Mouse (Mus musculus): ENCODE measurements around the gene Pianp. TPM values are rescaled to one million over a fixed set of nuclear protein-coding genes. Genes with fewer than 3 reads are reported as not detected.

Gene Pianp
- total and polyA plus RNA-seq, 2 experiments from 2014 or later, result 32.9 to 65.4 TPM

DNA sequence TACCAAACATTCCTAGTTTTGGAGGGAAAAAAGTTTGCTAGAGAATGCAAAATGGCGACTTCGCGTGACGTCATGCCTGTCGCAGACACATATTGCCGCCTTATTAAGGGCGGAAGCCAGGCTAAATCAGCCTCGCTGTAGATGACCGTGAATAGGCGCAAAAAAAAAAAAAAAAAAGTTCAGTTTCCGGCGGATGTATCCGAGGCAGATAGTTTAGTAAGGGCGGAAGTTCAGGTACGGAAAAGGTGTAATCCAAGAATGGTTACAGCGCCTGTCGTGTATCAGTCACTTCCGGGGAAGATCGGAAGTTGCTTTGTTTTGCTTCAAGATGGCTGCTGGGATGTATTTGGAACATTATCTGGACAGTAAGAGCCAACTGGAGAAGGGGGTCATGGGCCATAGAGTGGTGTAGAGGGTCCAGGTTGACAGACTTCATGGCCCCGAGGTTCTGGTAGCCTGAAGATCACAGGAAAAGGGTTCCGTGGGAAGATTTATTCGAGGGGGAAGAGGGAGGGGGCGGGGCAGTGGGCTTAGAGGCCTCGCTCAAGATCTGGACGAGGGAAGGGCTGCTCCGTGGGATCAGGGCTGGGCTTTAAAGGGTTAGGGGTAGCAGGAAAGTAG is 43.1 kb downstream of the Pianp start, which contains the start of gene Ing4:
Ing4 (plus strand) TSS at position 228 of the 621 bp plus-strand sequence.
- ATAC-seq (peak; percentile 98), DNase-seq (ENCODE audit: low spot score) (peak; percentile 99)
- WGBS, result under 1% methylated on average over 26 of the region's 26 CpGs

DNA sequence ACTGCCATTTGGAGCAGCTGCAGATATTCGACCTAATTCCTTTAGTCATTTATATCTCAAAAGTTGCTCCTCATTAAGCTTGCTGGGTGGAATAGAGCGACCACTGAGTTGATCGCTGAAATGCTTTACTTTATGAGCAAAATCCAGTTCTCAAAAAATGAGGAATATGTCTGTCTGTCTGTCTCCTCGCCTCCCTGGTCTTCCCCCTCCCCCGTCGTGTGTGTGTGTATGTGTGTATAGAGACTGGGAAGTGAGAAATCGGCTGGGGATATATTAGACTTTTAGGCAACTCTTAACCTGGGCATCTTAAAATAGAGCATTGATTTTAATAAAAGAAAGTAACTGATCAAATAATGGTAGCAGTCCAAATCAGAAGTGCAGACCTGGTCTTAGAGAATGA is 43.7 kb downstream of the Pianp start:
- Histone ChIP-seq H3K4me1 (ENCODE audit: insufficient read depth, low read length) (0 out of 2 replicates have a peak, but pooled peaks cover 5% of the 10 kb centered on the region), H3K4me2 (ENCODE audit: low read depth, low read length) (peak overlapping the region; percentile 90), H3K27ac (peak overlapping the region; percentile 79; the same call in 1 of the 2 replicates), H3K9ac (replicated peaks; ENCODE audit: low read length) (peak overlapping the region; percentile 60), H3K4me3 (ENCODE audit: low read length) (peak overlapping the region; percentile 78), H3K27me3 (ENCODE audit: insufficient read depth, low read length) (no peaks in the 10 kb centered on the region), H3K9me3 (ENCODE audit: low read length) (no peaks in the 10 kb centered on the region), H3K36me3 (ENCODE audit: insufficient read depth, low read length) (peaks cover 29% of the 10 kb centered on the region)
- WGBS, result 27% methylated on average over 7 of the region's 7 CpGs
- ATAC-seq (no peak), DNase-seq (ENCODE audit: low spot score) (no peak)
- TF ChIP-seq CTCF (IDR thresholded peaks at IDR 0.05; ENCODE audit: low read depth), result no peak

More for the DNA sequence above, 43.1 kb downstream of the Pianp start, which contains the start of gene Ing4:
- TF ChIP-seq CTCF (IDR thresholded peaks at IDR 0.05; ENCODE audit: low read depth), result no peak
- H3K4me2 ChIP-seq (ENCODE audit: low read depth, low read length), result peak within 1 kb of the TSS; percentile 90
- peak within 1 kb of the TSS; percentile 79 for H3K27ac ChIP-seq
- H3K4me1 ChIP-seq (ENCODE audit: insufficient read depth, low read length), result 0 out of 2 replicates have a peak, but pooled peaks cover 5% of the 10 kb centered on the region
- H3K36me3 ChIP-seq (ENCODE audit: insufficient read depth, low read length), result peaks cover 32% of the 10 kb centered on the region
- peak within 1 kb of the TSS; percentile 60 for H3K9ac ChIP-seq (replicated peaks; ENCODE audit: low read length)
- H3K4me3 ChIP-seq (ENCODE audit: low read length), result peak within 1 kb of the TSS; percentile 78
- H3K27me3 ChIP-seq (ENCODE audit: insufficient read depth, low read length), result no peaks in the 10 kb centered on the region
- no peaks in the 10 kb centered on the region for H3K9me3 ChIP-seq (ENCODE audit: low read length)

DNA sequence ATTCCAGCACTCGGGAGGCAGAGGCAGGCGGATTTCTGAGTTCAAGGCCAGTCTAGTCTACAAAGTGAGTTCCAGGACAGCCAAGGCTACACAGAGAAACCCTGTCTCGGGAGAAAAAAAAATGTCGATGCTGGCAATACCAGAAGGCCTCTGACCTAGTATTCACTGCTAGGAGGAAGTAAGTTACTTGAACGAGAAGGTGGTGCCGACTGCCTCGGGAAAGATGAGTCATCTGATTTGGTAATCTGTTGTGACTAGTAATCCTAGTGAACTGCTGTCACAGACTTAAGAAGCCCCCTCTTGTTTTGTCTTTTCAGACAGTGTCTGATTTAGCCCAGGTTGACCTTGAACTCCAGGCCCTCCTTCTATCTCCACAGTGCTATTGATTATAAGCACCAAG is 44.6 kb downstream of the Pianp start:
- Histone ChIP-seq H3K4me2 (ENCODE audit: low read depth, low read length) (no peak overlapping the region), H3K27me3 (ENCODE audit: insufficient read depth, low read length) (no peaks in the 10 kb centered on the region), H3K36me3 (ENCODE audit: insufficient read depth, low read length) (peaks cover 26% of the 10 kb centered on the region), H3K4me3 (ENCODE audit: low read length) (no peak overlapping the region), H3K9ac (replicated peaks; ENCODE audit: low read length) (no peak overlapping the region), H3K9me3 (ENCODE audit: low read length) (no peaks in the 10 kb centered on the region), H3K4me1 (ENCODE audit: insufficient read depth, low read length) (0 out of 2 replicates have a peak, but pooled peaks cover 5% of the 10 kb centered on the region), H3K27ac (no peak overlapping the region)
- no peak for ATAC-seq
- no peak for TF ChIP-seq CTCF (IDR thresholded peaks at IDR 0.05; ENCODE audit: low read depth)
- 91% methylated on average over 7 of the region's 7 CpGs for WGBS
- no peak for DNase-seq (ENCODE audit: low spot score)

DNA sequence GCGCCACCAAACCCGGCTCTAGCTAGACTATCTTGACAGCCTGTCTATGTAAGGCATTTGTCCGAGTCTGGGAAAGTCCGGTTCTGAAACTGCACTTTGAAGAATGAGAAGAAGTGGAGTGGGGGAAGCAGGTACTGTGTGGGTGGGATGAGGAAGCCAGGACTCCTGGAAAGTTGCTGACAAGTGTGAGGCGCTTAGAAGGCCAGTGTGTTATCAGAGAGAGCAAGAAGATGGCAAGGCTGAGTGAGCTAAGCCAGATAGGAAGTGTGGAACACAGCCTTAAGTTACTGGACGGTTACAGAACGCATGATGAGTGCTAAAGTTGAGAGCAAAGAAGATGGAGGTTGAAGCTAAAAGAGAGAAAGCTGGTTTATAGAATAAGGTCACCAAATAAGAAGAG is 45.6 kb downstream of the Pianp start:
- H3K9ac ChIP-seq (replicated peaks; ENCODE audit: low read length), result no peak overlapping the region
- no peak overlapping the region for H3K27ac ChIP-seq
- no peaks in the 10 kb centered on the region for H3K9me3 ChIP-seq (ENCODE audit: low read length)
- no peaks in the 10 kb centered on the region for H3K27me3 ChIP-seq (ENCODE audit: insufficient read depth, low read length)
- H3K4me1 ChIP-seq (ENCODE audit: insufficient read depth, low read length), result 0 out of 2 replicates have a peak, but pooled peaks cover 5% of the 10 kb centered on the region
- 96% methylated on average over 7 of the region's 7 CpGs for WGBS
- TF ChIP-seq CTCF (IDR thresholded peaks at IDR 0.05; ENCODE audit: low read depth), result no peak
- ATAC-seq (no peak), DNase-seq (ENCODE audit: low spot score) (no peak)
- no peak overlapping the region for H3K4me3 ChIP-seq (ENCODE audit: low read length)
- H3K36me3 ChIP-seq (ENCODE audit: insufficient read depth, low read length), result peaks cover 22% of the 10 kb centered on the region
- H3K4me2 ChIP-seq (ENCODE audit: low read depth, low read length), result no peak overlapping the region

DNA sequence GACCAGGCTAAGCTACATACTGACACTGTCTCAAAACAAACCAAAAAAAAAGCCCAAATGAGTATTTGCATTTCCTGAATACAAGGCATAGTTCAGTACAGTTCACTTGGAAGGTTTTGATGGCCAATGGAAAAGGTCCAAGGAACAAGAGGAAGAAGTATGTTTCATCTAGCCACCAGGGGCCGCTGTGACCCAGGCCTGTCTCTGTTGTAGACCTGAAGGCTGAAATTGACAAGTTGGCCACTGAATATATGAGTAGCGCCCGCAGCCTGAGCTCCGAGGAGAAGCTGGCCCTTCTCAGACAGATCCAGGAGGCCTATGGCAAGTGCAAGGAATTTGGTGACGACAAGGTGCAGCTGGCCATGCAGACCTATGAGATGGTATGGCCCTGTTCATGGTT is 50.2 kb downstream of the Pianp start:
- peak; percentile 96 for TF ChIP-seq CTCF (IDR thresholded peaks at IDR 0.05; ENCODE audit: low read depth)
- Histone ChIP-seq H3K4me1 (ENCODE audit: insufficient read depth, low read length) (no peaks in the 10 kb centered on the region), H3K4me2 (ENCODE audit: low read depth, low read length) (no peak overlapping the region), H3K9me3 (ENCODE audit: low read length) (no peaks in the 10 kb centered on the region), H3K27me3 (ENCODE audit: insufficient read depth, low read length) (no peaks in the 10 kb centered on the region), H3K27ac (no peak overlapping the region), H3K9ac (replicated peaks; ENCODE audit: low read length) (no peak overlapping the region), H3K4me3 (ENCODE audit: low read length) (no peak overlapping the region), H3K36me3 (ENCODE audit: insufficient read depth, low read length) (peaks cover 49% of the 10 kb centered on the region)
- 26% methylated on average over 5 of the region's 5 CpGs for WGBS
- peak; percentile 79 for ATAC-seq
- DNase-seq (ENCODE audit: low spot score), result peak; percentile 92

DNA sequence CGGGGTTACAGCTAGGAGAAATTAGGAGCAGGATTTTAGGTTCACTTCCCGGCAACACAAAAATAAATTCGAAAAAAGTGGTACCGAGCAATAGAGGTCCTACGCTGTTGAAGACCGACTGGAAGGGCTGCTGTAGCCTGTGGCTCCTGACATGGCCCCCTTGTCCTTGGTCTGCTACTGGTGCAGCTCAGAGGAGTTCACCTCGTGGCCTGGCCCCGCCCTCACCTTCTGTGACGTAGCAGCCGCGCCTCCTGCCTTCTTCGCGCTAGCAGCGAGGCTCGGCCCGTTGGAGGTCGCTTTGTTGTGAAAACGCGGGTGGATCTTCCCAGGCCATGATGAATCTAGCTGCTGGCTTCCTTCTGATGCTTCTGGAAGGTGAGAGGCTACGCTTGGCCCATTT is 53.2 kb downstream of the Pianp start, which contains the start of gene Acrbp:
Acrbp (plus strand) TSS at position 12 of the 400 bp plus-strand sequence.
- no peak within 1 kb of the TSS for H3K4me2 ChIP-seq (ENCODE audit: low read depth, low read length)
- TF ChIP-seq CTCF (IDR thresholded peaks at IDR 0.05; ENCODE audit: low read depth), result no peak
- H3K36me3 ChIP-seq (ENCODE audit: insufficient read depth, low read length), result peaks cover 43% of the 10 kb centered on the region
- no peaks in the 10 kb centered on the region for H3K27me3 ChIP-seq (ENCODE audit: insufficient read depth, low read length)
- H3K27ac ChIP-seq, result no peak within 1 kb of the TSS; the same call in 1 of the 2 replicates
- 38% methylated on average over 20 of the region's 20 CpGs for WGBS
- H3K4me3 ChIP-seq (ENCODE audit: low read length), result no peak within 1 kb of the TSS
- H3K9me3 ChIP-seq (ENCODE audit: low read length), result no peaks in the 10 kb centered on the region
- DNase-seq (ENCODE audit: low spot score) (peak; percentile 15), ATAC-seq (no peak)
- H3K9ac ChIP-seq (replicated peaks; ENCODE audit: low read length), result no peak within 1 kb of the TSS; the same call in 1 of the 2 replicates
- H3K4me1 ChIP-seq (ENCODE audit: insufficient read depth, low read length), result no peaks in the 10 kb centered on the region

DNA sequence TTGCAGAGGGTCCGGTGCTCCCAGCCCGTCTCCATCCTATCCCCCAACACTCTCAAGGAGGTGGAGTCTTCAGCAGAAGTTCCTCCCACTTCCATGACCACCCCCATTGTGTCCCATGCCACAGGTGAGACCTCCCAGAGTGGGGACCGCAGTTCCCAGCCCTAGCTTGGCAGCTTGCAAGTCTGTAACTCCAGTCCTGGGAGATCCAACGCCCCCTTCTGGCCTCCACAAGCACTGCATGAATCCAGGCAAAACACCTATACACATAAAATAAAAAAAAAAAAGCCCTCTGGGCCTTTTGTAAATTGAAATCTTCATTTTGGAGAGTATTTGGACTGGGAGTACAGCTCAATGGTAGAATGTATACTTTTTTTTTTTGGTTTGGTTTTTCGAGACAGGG is 54.7 kb downstream of the Pianp start:
- Histone ChIP-seq H3K36me3 (ENCODE audit: insufficient read depth, low read length) (peaks cover 40% of the 10 kb centered on the region; the same call in 1 of the 2 replicates), H3K4me3 (ENCODE audit: low read length) (no peak overlapping the region), H3K9ac (replicated peaks; ENCODE audit: low read length) (no peak overlapping the region), H3K27me3 (ENCODE audit: insufficient read depth, low read length) (no peaks in the 10 kb centered on the region), H3K4me1 (ENCODE audit: insufficient read depth, low read length) (no peaks in the 10 kb centered on the region), H3K4me2 (ENCODE audit: low read depth, low read length) (no peak overlapping the region), H3K27ac (no peak overlapping the region), H3K9me3 (ENCODE audit: low read length) (no peaks in the 10 kb centered on the region)
- 66% methylated on average over 5 of the region's 5 CpGs for WGBS
- DNase-seq (ENCODE audit: low spot score) (no peak), ATAC-seq (no peak)
- peak; percentile 48 for TF ChIP-seq CTCF (IDR thresholded peaks at IDR 0.05; ENCODE audit: low read depth)

Other genes starting within 250 kb of the Pianp start
- 0.26 TPM in 1 of 2 replicates, not detected in the other for gene Gm45234, start 240.7 kb upstream of the Pianp start, total RNA-seq (2014; rRNA removed)
- gene Gm45234, start 240.7 kb upstream of the Pianp start, polyA plus RNA-seq (2015; fragmentation: Nextera tagmentation; extraction: Ambion mirVana), result not detected in 2 replicates
- 19.1 and 23.7 TPM in 2 replicates for gene Atn1, start 240.2 kb upstream of the Pianp start, total RNA-seq (2014; rRNA removed)
- gene Atn1, start 240.2 kb upstream of the Pianp start, polyA plus RNA-seq (2015; fragmentation: Nextera tagmentation; extraction: Ambion mirVana), result 19.9 and 21.3 TPM in 2 replicates
- 281 and 357 TPM in 2 replicates for gene Eno2, start 227.0 kb upstream of the Pianp start, total RNA-seq (2014; rRNA removed)
- 213 and 216 TPM in 2 replicates for gene Eno2, start 227.0 kb upstream of the Pianp start, polyA plus RNA-seq (2015; fragmentation: Nextera tagmentation; extraction: Ambion mirVana)
- 6.7 and 9.2 TPM in 2 replicates for gene Lrrc23, start 217.0 kb upstream of the Pianp start, total RNA-seq (2014; rRNA removed)
- gene Lrrc23, start 217.0 kb upstream of the Pianp start, polyA plus RNA-seq (2015; fragmentation: Nextera tagmentation; extraction: Ambion mirVana), result 5.4 and 8.7 TPM in 2 replicates
- gene Spsb2, start 188.0 kb upstream of the Pianp start, total RNA-seq (2014; rRNA removed), result 7.3 and 8.7 TPM in 2 replicates
- 9.6 and 9.8 TPM in 2 replicates for gene Spsb2, start 188.0 kb upstream of the Pianp start, polyA plus RNA-seq (2015; fragmentation: Nextera tagmentation; extraction: Ambion mirVana)
- gene Tpi1, start 182.4 kb upstream of the Pianp start, total RNA-seq (2014; rRNA removed), result 506 and 525 TPM in 2 replicates
- gene Tpi1, start 182.4 kb upstream of the Pianp start, polyA plus RNA-seq (2015; fragmentation: Nextera tagmentation; extraction: Ambion mirVana), result 515 and 534 TPM in 2 replicates
- 222 and 233 TPM in 2 replicates for gene Usp5, start 167.2 kb upstream of the Pianp start, total RNA-seq (2014; rRNA removed)
- gene Usp5, start 167.2 kb upstream of the Pianp start, polyA plus RNA-seq (2015; fragmentation: Nextera tagmentation; extraction: Ambion mirVana), result 182 and 189 TPM in 2 replicates
- gene Cdca3, start 167.1 kb upstream of the Pianp start, total RNA-seq (2014; rRNA removed), result 34.7 and 39.9 TPM in 2 replicates
- 40.9 and 47.3 TPM in 2 replicates for gene Cdca3, start 167.1 kb upstream of the Pianp start, polyA plus RNA-seq (2015; fragmentation: Nextera tagmentation; extraction: Ambion mirVana)
- gene Gnb3, start 156.4 kb upstream of the Pianp start, total RNA-seq (2014; rRNA removed), result 0.68 and 0.72 TPM in 2 replicates
- gene Gnb3, start 156.4 kb upstream of the Pianp start, polyA plus RNA-seq (2015; fragmentation: Nextera tagmentation; extraction: Ambion mirVana), result 1.6 and 2.2 TPM in 2 replicates
- 71.3 and 79.5 TPM in 2 replicates for gene P3h3, start 138.9 kb upstream of the Pianp start, total RNA-seq (2014; rRNA removed)
- gene P3h3, start 138.9 kb upstream of the Pianp start, polyA plus RNA-seq (2015; fragmentation: Nextera tagmentation; extraction: Ambion mirVana), result 11.3 and 12.0 TPM in 2 replicates
- 193 and 194 TPM in 2 replicates for gene Gpr162, start 132.7 kb upstream of the Pianp start, total RNA-seq (2014; rRNA removed)
- gene Gpr162, start 132.7 kb upstream of the Pianp start, polyA plus RNA-seq (2015; fragmentation: Nextera tagmentation; extraction: Ambion mirVana), result 30.1 and 31.9 TPM in 2 replicates
- gene Cd4, start 108.5 kb upstream of the Pianp start, total RNA-seq (2014; rRNA removed), result 0.05 TPM in 1 of 2 replicates, not detected in the other
- gene Cd4, start 108.5 kb upstream of the Pianp start, polyA plus RNA-seq (2015; fragmentation: Nextera tagmentation; extraction: Ambion mirVana), result 0.13 and 0.18 TPM in 2 replicates
- 1.8 and 2.2 TPM in 2 replicates for gene Lag3, start 85.0 kb upstream of the Pianp start, total RNA-seq (2014; rRNA removed)
- gene Lag3, start 85.0 kb upstream of the Pianp start, polyA plus RNA-seq (2015; fragmentation: Nextera tagmentation; extraction: Ambion mirVana), result 3.3 and 3.6 TPM in 2 replicates
- gene Ptms, start 76.6 kb upstream of the Pianp start, total RNA-seq (2014; rRNA removed), result 913 and 1,024 TPM in 2 replicates
- 767 and 773 TPM in 2 replicates for gene Ptms, start 76.6 kb upstream of the Pianp start, polyA plus RNA-seq (2015; fragmentation: Nextera tagmentation; extraction: Ambion mirVana)
- gene Mlf2, start 65.3 kb upstream of the Pianp start, total RNA-seq (2014; rRNA removed), result 639 and 964 TPM in 2 replicates
- 618 and 628 TPM in 2 replicates for gene Mlf2, start 65.3 kb upstream of the Pianp start, polyA plus RNA-seq (2015; fragmentation: Nextera tagmentation; extraction: Ambion mirVana)
- gene Cops7a, start 31.2 kb upstream of the Pianp start, total RNA-seq (2014; rRNA removed), result 113 and 146 TPM in 2 replicates
- gene Cops7a, start 31.2 kb upstream of the Pianp start, polyA plus RNA-seq (2015; fragmentation: Nextera tagmentation; extraction: Ambion mirVana), result 97.1 and 101 TPM in 2 replicates
- gene Zfp384, start 12.5 kb downstream of the Pianp start, total RNA-seq (2014; rRNA removed), result 37.3 and 38.6 TPM in 2 replicates
- 10.3 and 11.6 TPM in 2 replicates for gene Zfp384, start 12.5 kb downstream of the Pianp start, polyA plus RNA-seq (2015; fragmentation: Nextera tagmentation; extraction: Ambion mirVana)
- gene Ing4, start 43.1 kb downstream of the Pianp start, total RNA-seq (2014; rRNA removed), result 60.7 and 78.3 TPM in 2 replicates
- gene Ing4, start 43.1 kb downstream of the Pianp start, polyA plus RNA-seq (2015; fragmentation: Nextera tagmentation; extraction: Ambion mirVana), result 97.6 and 102 TPM in 2 replicates
- gene Acrbp, start 53.0 kb downstream of the Pianp start, total RNA-seq (2014; rRNA removed), result 10.5 and 17.3 TPM in 2 replicates
- 12.2 and 17.5 TPM in 2 replicates for gene Acrbp, start 53.0 kb downstream of the Pianp start, polyA plus RNA-seq (2015; fragmentation: Nextera tagmentation; extraction: Ambion mirVana)
- gene Lpar5, start 71.2 kb downstream of the Pianp start, total RNA-seq (2014; rRNA removed), result 0.75 and 1.8 TPM in 2 replicates
- 0.68 and 0.88 TPM in 2 replicates for gene Lpar5, start 71.2 kb downstream of the Pianp start, polyA plus RNA-seq (2015; fragmentation: Nextera tagmentation; extraction: Ambion mirVana)
- gene Chd4, start 99.3 kb downstream of the Pianp start, total RNA-seq (2014; rRNA removed), result 101 and 106 TPM in 2 replicates
- 90.2 and 94.7 TPM in 2 replicates for gene Chd4, start 99.3 kb downstream of the Pianp start, polyA plus RNA-seq (2015; fragmentation: Nextera tagmentation; extraction: Ambion mirVana)
- gene Nop2, start 135.2 kb downstream of the Pianp start, total RNA-seq (2014; rRNA removed), result 33.9 and 34.2 TPM in 2 replicates
- 37.3 and 38.8 TPM in 2 replicates for gene Nop2, start 135.2 kb downstream of the Pianp start, polyA plus RNA-seq (2015; fragmentation: Nextera tagmentation; extraction: Ambion mirVana)
- 29.1 and 30.5 TPM in 2 replicates for gene Iffo1, start 148.5 kb downstream of the Pianp start, total RNA-seq (2014; rRNA removed)
- 20.3 and 20.6 TPM in 2 replicates for gene Iffo1, start 148.5 kb downstream of the Pianp start, polyA plus RNA-seq (2015; fragmentation: Nextera tagmentation; extraction: Ambion mirVana)
- 2,711 and 2,736 TPM in 2 replicates for gene Gapdh, start 169.8 kb downstream of the Pianp start, total RNA-seq (2014; rRNA removed)
- 1,874 and 1,919 TPM in 2 replicates for gene Gapdh, start 169.8 kb downstream of the Pianp start, polyA plus RNA-seq (2015; fragmentation: Nextera tagmentation; extraction: Ambion mirVana)
- 47.1 and 56.3 TPM in 2 replicates for gene Ncapd2, start 195.0 kb downstream of the Pianp start, total RNA-seq (2014; rRNA removed)
- 30.3 and 34.1 TPM in 2 replicates for gene Ncapd2, start 195.0 kb downstream of the Pianp start, polyA plus RNA-seq (2015; fragmentation: Nextera tagmentation; extraction: Ambion mirVana)
- 20.6 and 40.3 TPM in 2 replicates for gene Mrpl51, start 195.1 kb downstream of the Pianp start, total RNA-seq (2014; rRNA removed)
- 159 and 163 TPM in 2 replicates for gene Mrpl51, start 195.1 kb downstream of the Pianp start, polyA plus RNA-seq (2015; fragmentation: Nextera tagmentation; extraction: Ambion mirVana)
- 74.6 and 85.3 TPM in 2 replicates for gene Vamp1, start 218.9 kb downstream of the Pianp start, total RNA-seq (2014; rRNA removed)
- 73.0 and 74.6 TPM in 2 replicates for gene Vamp1, start 218.9 kb downstream of the Pianp start, polyA plus RNA-seq (2015; fragmentation: Nextera tagmentation; extraction: Ambion mirVana)
- 4.5 and 7.0 TPM in 2 replicates for gene Tapbpl, start 235.2 kb downstream of the Pianp start, total RNA-seq (2014; rRNA removed)
- 7.0 and 7.8 TPM in 2 replicates for gene Tapbpl, start 235.2 kb downstream of the Pianp start, polyA plus RNA-seq (2015; fragmentation: Nextera tagmentation; extraction: Ambion mirVana)
- 0.79 TPM in 1 of 2 replicates, not detected in the other for gene Cd27, start 240.3 kb downstream of the Pianp start, total RNA-seq (2014; rRNA removed)
- 0.29 and 0.71 TPM in 2 replicates for gene Cd27, start 240.3 kb downstream of the Pianp start, polyA plus RNA-seq (2015; fragmentation: Nextera tagmentation; extraction: Ambion mirVana)